In genomic region chr2:168587159-168587558, GRCm38 (mm10) we compare ENCODE assay signal across 16 mouse cellular contexts. TPM values are rescaled to one million over a fixed set of nuclear protein-coding genes. Genes with fewer than 3 reads are reported as not detected.
DNase-seq lines count a peak whose midpoint lies in the region; ATAC-seq and TF ChIP-seq lines count a peak whose summit lies in the region.
"Had no signal": no experiment of that assay in that cellular context is flagged by ENCODE, and none has a peak within 500 bp of the region (broad histone marks: within the 10 kb centered on the region; RNA-seq: fewer than 3 reads in every experiment).

No protein-coding gene starts in this region.

- H3K79me2 ChIP-seq in liver, adult 2 months (ENCODE audit: control insufficient read depth, insufficient read depth, low read length): no peaks in the 10 kb centered on the region

- no peak for ATAC-seq in heart, embryonic 13.5 days (ENCODE audit: extremely low read depth, insufficient number of reproducible peaks, low FRiP score, low TSS enrichment)
- no peak for ATAC-seq in liver, postnatal 0 days
- ATAC-seq in forebrain, embryonic 14.5 days: no peak
- ATAC-seq: activated CD4-positive, CD25-positive, alpha-beta regulatory T cell, adult 4 months had no signal

- no peak for TF ChIP-seq EP300 in liver, postnatal 0 days (IDR thresholded peaks at IDR 0.05; ENCODE audit: low read depth)

- H3K9me3 ChIP-seq in heart, embryonic 13.5 days: no peaks in the 10 kb centered on the region
- no peaks in the 10 kb centered on the region for H3K9me3 ChIP-seq in heart, embryonic 10.5 days
- no peaks in the 10 kb centered on the region for H3K9me3 ChIP-seq in liver, postnatal 0 days (ENCODE audit: low read length)
- no peaks in the 10 kb centered on the region for H3K9me3 ChIP-seq in forebrain, embryonic 14.5 days (replicated peaks; ENCODE audit: control insufficient read depth, low read length)
- H3K9me3 ChIP-seq: forebrain, embryonic 10.5 days; midbrain, embryonic 10.5 days; neural tube, embryonic 13.5 days had no signal

- H3K27ac ChIP-seq in heart, embryonic 13.5 days (replicated peaks): peak overlapping the region; percentile 94
- no peak overlapping the region for H3K27ac ChIP-seq in heart, embryonic 10.5 days
- no peak overlapping the region for H3K27ac ChIP-seq in liver, adult 2 months (replicated peaks; ENCODE audit: insufficient read depth, low read depth, low read length)
- no peak overlapping the region for H3K27ac ChIP-seq in liver, postnatal 0 days (ENCODE audit: low read depth)
- H3K27ac ChIP-seq in forebrain, embryonic 14.5 days (ENCODE audit: low read depth, low read length): no peak overlapping the region
- H3K27ac ChIP-seq: forebrain, embryonic 10.5 days; midbrain, embryonic 10.5 days; neural tube, embryonic 13.5 days had no signal

- 0 out of 2 replicates have a peak overlapping the region, but pooled peaks have one; percentile 85 for H3K9ac ChIP-seq in heart, embryonic 13.5 days
- H3K9ac ChIP-seq in liver, adult 2 months (ENCODE audit: low read depth, low read length): no peak overlapping the region
- H3K9ac ChIP-seq in liver, postnatal 0 days (replicated peaks): no peak overlapping the region
- no peak overlapping the region for H3K9ac ChIP-seq in forebrain, embryonic 14.5 days (ENCODE audit: low read length)
- H3K9ac ChIP-seq: neural tube, embryonic 13.5 days had no signal

- peaks cover 87% of the 10 kb centered on the region for H3K4me1 ChIP-seq in heart, embryonic 13.5 days
- H3K4me1 ChIP-seq in heart, embryonic 10.5 days: peaks cover 77% of the 10 kb centered on the region
- no peaks in the 10 kb centered on the region for H3K4me1 ChIP-seq in liver, adult 2 months (ENCODE audit: control insufficient read depth, insufficient read depth, low read length)
- peaks cover 7% of the 10 kb centered on the region; the same call in 1 of the 2 replicates for H3K4me1 ChIP-seq in liver, postnatal 0 days (ENCODE audit: insufficient read depth)
- H3K4me1 ChIP-seq in forebrain, embryonic 14.5 days (ENCODE audit: control insufficient read depth, insufficient read depth, low read length): peaks cover 17% of the 10 kb centered on the region; the same call in 1 of the 2 replicates

- WGBS in heart, embryonic 13.5 days: 79% methylated on average over 8 of the region's 8 CpGs
- 83% methylated on average over 8 of the region's 8 CpGs for WGBS in heart, embryonic 10.5 days
- 49% methylated on average over 8 of the region's 8 CpGs for WGBS in liver, adult 2 months
- 72% methylated on average over 8 of the region's 8 CpGs for WGBS in liver, postnatal 0 days (ENCODE audit: insufficient replicate concordance)
- WGBS in forebrain, embryonic 14.5 days: 62% methylated on average over 8 of the region's 8 CpGs

- TF ChIP-seq CTCF in liver, adult 2 months (IDR thresholded peaks at IDR 0.05; ENCODE audit: low read depth, low read length): no peak
- TF ChIP-seq CTCF in liver, postnatal 0 days (IDR thresholded peaks at IDR 0.05; ENCODE audit: low read depth): no peak

- peak overlapping the region; percentile 75 for H3K4me2 ChIP-seq in heart, embryonic 13.5 days
- no peak overlapping the region for H3K4me2 ChIP-seq in liver, postnatal 0 days (ENCODE audit: low read depth, low read length)
- no peak overlapping the region for H3K4me2 ChIP-seq in forebrain, embryonic 14.5 days (ENCODE audit: low read length)
- H3K4me2 ChIP-seq: neural tube, embryonic 13.5 days had no signal

- peaks cover 31% of the 10 kb centered on the region for H3K27me3 ChIP-seq in heart, embryonic 13.5 days (replicated peaks)
- peaks cover 51% of the 10 kb centered on the region for H3K27me3 ChIP-seq in heart, embryonic 10.5 days (ENCODE audit: insufficient read depth, poor library complexity, severe bottlenecking)
- peaks cover 4% of the 10 kb centered on the region; the same call in 1 of the 2 replicates for H3K27me3 ChIP-seq in liver, adult 2 months (ENCODE audit: control insufficient read depth, insufficient read depth, low read length)
- H3K27me3 ChIP-seq in liver, postnatal 0 days (ENCODE audit: insufficient read depth, low read length): peaks cover 25% of the 10 kb centered on the region
- H3K27me3 ChIP-seq in forebrain, embryonic 14.5 days (replicated peaks; ENCODE audit: control insufficient read depth, insufficient read depth, low read length): peaks cover 10% of the 10 kb centered on the region; the same call in 1 of the 2 replicates
- H3K27me3 ChIP-seq: CH12.LX had no signal

- H3K4me3 ChIP-seq in heart, embryonic 13.5 days: no peak overlapping the region
- no peak overlapping the region for H3K4me3 ChIP-seq in heart, embryonic 10.5 days
- H3K4me3 ChIP-seq in liver, adult 2 months (ENCODE audit: insufficient read depth, low read depth, low read length): no peak overlapping the region
- no peak overlapping the region for H3K4me3 ChIP-seq in liver, postnatal 0 days (ENCODE audit: low read depth, low read length)
- H3K4me3 ChIP-seq in forebrain, embryonic 14.5 days (ENCODE audit: low read depth, low read length): no peak overlapping the region
- H3K4me3 ChIP-seq: forebrain, embryonic 10.5 days; midbrain, embryonic 10.5 days; neural tube, embryonic 13.5 days had no signal

- DNase-seq in adrenal gland, postnatal 10 days: peak; percentile 70
- no peak for DNase-seq in adrenal gland, adult 18-20 months (ENCODE audit: low spot score in 2 of 2)
- no peak for DNase-seq in heart, embryonic 10.5 days (ENCODE audit: low spot score)
- DNase-seq in liver, adult 2 months (ENCODE audit: extremely low read depth, low read depth, low spot score): peak; percentile 17
- DNase-seq in liver, postnatal 0 days: no peak
- DNase-seq in kidney, postnatal 14 days: peak; percentile 58
- no peak for DNase-seq in forebrain, embryonic 14.5 days (ENCODE audit: low spot score)
- DNase-seq: cerebellum, adult 9-10 months; liver; thymus, adult 2 months had no signal

- H3K36me3 ChIP-seq in heart, embryonic 13.5 days: no peaks in the 10 kb centered on the region; the same call in 1 of the 2 replicates
- H3K36me3 ChIP-seq in heart, embryonic 10.5 days: no peaks in the 10 kb centered on the region
- no peaks in the 10 kb centered on the region for H3K36me3 ChIP-seq in liver, adult 2 months (ENCODE audit: control insufficient read depth, insufficient read depth, low read length)
- H3K36me3 ChIP-seq in liver, postnatal 0 days (replicated peaks; ENCODE audit: insufficient read depth, low read length): no peaks in the 10 kb centered on the region
- no peaks in the 10 kb centered on the region for H3K36me3 ChIP-seq in forebrain, embryonic 14.5 days (ENCODE audit: control insufficient read depth, insufficient read depth, low read length)
- H3K36me3 ChIP-seq: forebrain, embryonic 10.5 days; midbrain, embryonic 10.5 days; neural tube, embryonic 13.5 days had no signal

- no peak for TF ChIP-seq POLR2A in liver, adult 2 months (IDR thresholded peaks at IDR 0.05; ENCODE audit: extremely low read depth, insufficient read depth, low read length)

RNA-seq across cellular contexts. Expression of gene Nfatc2, which starts 14.3 kb away (rescaled TPM):
- 1 to 10 TPM; 2.7 to 5.0 TPM for total RNA-seq in adrenal gland, postnatal 10 days (2021)
- 1 to 10 TPM; 2.8 to 3.7 TPM for total RNA-seq in adrenal gland, adult 18-20 months (2021)
- 9.3 and 10.1 TPM in 2 replicates for polyA plus RNA-seq in heart, embryonic 13.5 days (2015; fragmentation: Nextera tagmentation; extraction: Ambion mirVana)
- 2.0 and 4.6 TPM in 2 replicates for polyA plus RNA-seq in heart, embryonic 10.5 days (2016; fragmentation: Nextera tagmentation; extraction: Ambion mirVana)
- total RNA-seq in liver, adult 2 months (2014; rRNA removed): 0.09 and 0.13 TPM in 2 replicates
- polyA plus RNA-seq in liver, adult 2 months (2012; rRNA removed): 0.10 and 0.20 TPM in 2 replicates
- 0.11 and 0.18 TPM in 2 replicates for polyA plus RNA-seq in liver, postnatal 0 days (2015; fragmentation: Nextera tagmentation; extraction: Ambion mirVana)
- polyA plus RNA-seq in forebrain, embryonic 14.5 days (2014; fragmentation: Nextera tagmentation; extraction: Ambion mirVana): 1.2 and 1.4 TPM in 2 replicates

Comparison
In these comparisons a context has a peak if more than half of its experiments do, and no peak if none do; other contexts are left out.
1. DNase-seq: peak in adrenal gland, postnatal 10 days (single experiment), liver, adult 2 months (single experiment) and kidney, postnatal 14 days (single experiment); none in adrenal gland, adult 18-20 months (0 of 2), heart, embryonic 10.5 days (single experiment), liver, postnatal 0 days (single experiment) and forebrain, embryonic 14.5 days (single experiment).